Mouse (Mus musculus) kidney, embryonic 15.5 days (tissue): ENCODE measurements at regions not wholly inside any gene's neighbourhood (a gene's known extent, or its start where the extent isn't known, plus 50 kb on each side); places are given as distances from the start of the nearest gene placed in this dataset.
A peak's percentile ranks its signal among the peaks of the same experiment; 100 is the strongest.

Experiments used
- ATAC-seq: fragments of 200-750 bp; cut with Nextera tagmentation; replicated peaks from 2 replicates; pipeline ENCODE4 v1.8.0; 2017; ENCODE audit warnings: moderate TSS enrichment; ENCODE audit not compliant: low FRiP score
- H3K27ac ChIP-seq: fragments of 300-500 bp; sonication (generic); 2 replicates; pipeline ENCODE4 v1.5.1; 2015; ENCODE audit warnings: mild to moderate bottlenecking, inconsistent platforms
- H3K27me3 ChIP-seq: fragments of 300-500 bp; sonication (generic); 2 replicates; pipeline ENCODE4 v1.6.1; 2015; ENCODE audit warnings: inconsistent platforms
- H3K36me3 ChIP-seq: fragments of 300-500 bp; sonication (generic); 2 replicates; pipeline ENCODE4 v1.6.1; 2015; ENCODE audit warnings: inconsistent platforms
- H3K4me1 ChIP-seq: fragments of 300-500 bp; sonication (generic); 2 replicates; pipeline ENCODE4 v1.6.1; 2015; ENCODE audit warnings: inconsistent platforms
- H3K4me2 ChIP-seq: fragments of 300-500 bp; sonication (generic); 2 replicates; pipeline ENCODE4 v1.6.1; 2015; ENCODE audit warnings: moderate library complexity, mild to moderate bottlenecking, inconsistent platforms
- H3K4me3 ChIP-seq: fragments of 300-500 bp; sonication (generic); replicated peaks from 2 replicates; pipeline ENCODE4 v1.5.1; 2015; ENCODE audit warnings: mild to moderate bottlenecking, inconsistent platforms
- H3K9ac ChIP-seq: fragments of 300-500 bp; sonication (generic); 2 replicates; pipeline ENCODE4 v1.6.1; 2015; ENCODE audit warnings: mild to moderate bottlenecking, inconsistent platforms
- H3K9me3 ChIP-seq: fragments of 300-500 bp; sonication (generic); replicated peaks from 2 replicates; pipeline ENCODE4 v1.6.1; 2016; ENCODE audit warnings: inconsistent platforms
- WGBS: fragments of 180-500 bp; shearing (Covaris S2); methylation state at CpG from one replicate; pipeline ENCODE4 v1.1.7; 2015; ENCODE audit warnings: mixed read lengths; 5-methylcytosine and 5-hydroxymethylcytosine counted together

- no peak overlapping the region for H3K9ac ChIP-seq
- no peak overlapping the region for H3K27ac ChIP-seq
- H3K9me3 ChIP-seq, result no peaks in the 10 kb centered on the region
- no peak for ATAC-seq
- no peaks in the 10 kb centered on the region for H3K36me3 ChIP-seq
- no peak overlapping the region for H3K4me2 ChIP-seq
- peaks cover 11% of the 10 kb centered on the region; the same call in 1 of the 2 replicates for H3K27me3 ChIP-seq
- H3K4me3 ChIP-seq, result no peak overlapping the region
- peaks cover 10% of the 10 kb centered on the region for H3K4me1 ChIP-seq
- WGBS, result 90% methylated on average over 11 of the region's 11 CpGs
Observed at GRCm38 (mm10) chr5:118367047-118367446, 122.0 kb downstream of the 2410131K14Rik start.

- Histone ChIP-seq H3K9me3 (no peaks in the 10 kb centered on the region), H3K9ac (no peak overlapping the region), H3K27ac (no peak overlapping the region), H3K27me3 (peaks cover 27% of the 10 kb centered on the region), H3K4me1 (peaks cover 44% of the 10 kb centered on the region), H3K4me2 (peak overlapping the region; percentile 40), H3K36me3 (no peaks in the 10 kb centered on the region), H3K4me3 (peak overlapping the region; percentile 2; the same call in 1 of the 2 replicates)
- WGBS, result 11% methylated on average over 13 of the region's 13 CpGs
- no peak for ATAC-seq
Observed at GRCm38 (mm10) chr5:118373581-118373981, 128.6 kb downstream of the 2410131K14Rik start.

- WGBS, result 62% methylated on average over 2 of the region's 2 CpGs
- Histone ChIP-seq H3K4me2 (no peak overlapping the region), H3K36me3 (no peaks in the 10 kb centered on the region), H3K4me1 (peaks cover 56% of the 10 kb centered on the region), H3K27ac (no peak overlapping the region), H3K9ac (no peak overlapping the region), H3K4me3 (no peak overlapping the region), H3K27me3 (peaks cover 33% of the 10 kb centered on the region), H3K9me3 (no peaks in the 10 kb centered on the region)
- ATAC-seq, result no peak
Observed at GRCm38 (mm10) chr5:118374968-118375367, 129.9 kb downstream of the 2410131K14Rik start.

GRCm38 (mm10) chr5:118375916-118376315 lies 130.9 kb downstream of the 2410131K14Rik start:
- ATAC-seq, result no peak
- WGBS, result 55% methylated on average over 5 of the region's 5 CpGs
- H3K4me3 ChIP-seq, result no peak overlapping the region
- peaks cover 33% of the 10 kb centered on the region for H3K27me3 ChIP-seq
- no peak overlapping the region for H3K4me2 ChIP-seq
- H3K4me1 ChIP-seq, result peaks cover 63% of the 10 kb centered on the region
- no peaks in the 10 kb centered on the region for H3K36me3 ChIP-seq
- no peak overlapping the region for H3K27ac ChIP-seq
- H3K9ac ChIP-seq, result no peak overlapping the region
- no peaks in the 10 kb centered on the region for H3K9me3 ChIP-seq

- Histone ChIP-seq H3K4me2 (no peak overlapping the region), H3K4me1 (peaks cover 69% of the 10 kb centered on the region), H3K27me3 (peaks cover 32% of the 10 kb centered on the region), H3K9me3 (no peaks in the 10 kb centered on the region), H3K36me3 (no peaks in the 10 kb centered on the region), H3K9ac (no peak overlapping the region), H3K27ac (no peak overlapping the region), H3K4me3 (no peak overlapping the region)
- no peak for ATAC-seq
- WGBS, result 65% methylated on average over 5 of the region's 5 CpGs
Observed at GRCm38 (mm10) chr5:118376478-118376877, 131.5 kb downstream of the 2410131K14Rik start.

- Histone ChIP-seq H3K4me1 (peaks cover 73% of the 10 kb centered on the region), H3K27ac (no peak overlapping the region), H3K9me3 (no peaks in the 10 kb centered on the region), H3K27me3 (peaks cover 28% of the 10 kb centered on the region), H3K36me3 (no peaks in the 10 kb centered on the region), H3K4me2 (no peak overlapping the region), H3K9ac (no peak overlapping the region), H3K4me3 (no peak overlapping the region)
- no peak for ATAC-seq
- 38% methylated on average over 8 of the region's 8 CpGs for WGBS
Observed at GRCm38 (mm10) chr5:118377402-118377848, 132.4 kb downstream of the 2410131K14Rik start.

- H3K4me2 ChIP-seq, result peak overlapping the region; percentile 75; the same call in 1 of the 2 replicates
- H3K27me3 ChIP-seq, result peaks cover 28% of the 10 kb centered on the region
- WGBS, result 51% methylated on average over 24 of the region's 24 CpGs
- no peaks in the 10 kb centered on the region for H3K9me3 ChIP-seq
- H3K9ac ChIP-seq, result no peak overlapping the region
- no peaks in the 10 kb centered on the region for H3K36me3 ChIP-seq
- ATAC-seq, result no peak
- peaks cover 64% of the 10 kb centered on the region for H3K4me1 ChIP-seq
- H3K4me3 ChIP-seq, result no peak overlapping the region
- no peak overlapping the region for H3K27ac ChIP-seq
Observed at GRCm38 (mm10) chr5:118379245-118380051, 134.4 kb downstream of the 2410131K14Rik start.

GRCm38 (mm10) chr5:118380052-118380421 lies 135.0 kb downstream of the 2410131K14Rik start:
- no peak for ATAC-seq
- Histone ChIP-seq H3K4me2 (peak overlapping the region; percentile 75), H3K9me3 (no peaks in the 10 kb centered on the region), H3K4me3 (peak overlapping the region; percentile 47), H3K9ac (no peak overlapping the region), H3K27me3 (peaks cover 25% of the 10 kb centered on the region), H3K4me1 (peaks cover 61% of the 10 kb centered on the region), H3K27ac (peak overlapping the region; percentile 82), H3K36me3 (no peaks in the 10 kb centered on the region)
- 17% methylated on average over 5 of the region's 5 CpGs for WGBS

- Histone ChIP-seq H3K9me3 (no peaks in the 10 kb centered on the region), H3K36me3 (no peaks in the 10 kb centered on the region), H3K4me1 (peaks cover 55% of the 10 kb centered on the region), H3K4me3 (peak overlapping the region; percentile 47), H3K9ac (peak overlapping the region; percentile 50; the same call in 1 of the 2 replicates), H3K4me2 (peak overlapping the region; percentile 75), H3K27me3 (peaks cover 25% of the 10 kb centered on the region), H3K27ac (peak overlapping the region; percentile 82)
- WGBS, result under 1% methylated on average over 39 of the region's 45 CpGs
- ATAC-seq, result peak; percentile 72
Observed at GRCm38 (mm10) chr5:118380422-118381293, 135.6 kb downstream of the 2410131K14Rik start.

GRCm38 (mm10) chr5:118381294-118381675 lies 136.3 kb downstream of the 2410131K14Rik start:
- H3K27me3 ChIP-seq, result peaks cover 20% of the 10 kb centered on the region
- peak overlapping the region; percentile 50 for H3K9ac ChIP-seq
- peak overlapping the region; percentile 75 for H3K4me2 ChIP-seq
- H3K27ac ChIP-seq, result peak overlapping the region; percentile 82
- ATAC-seq, result peak; percentile 70
- peak overlapping the region; percentile 47 for H3K4me3 ChIP-seq
- H3K9me3 ChIP-seq, result no peaks in the 10 kb centered on the region
- peaks cover 48% of the 10 kb centered on the region for H3K4me1 ChIP-seq
- 0% methylated on average over 12 of the region's 12 CpGs for WGBS
- H3K36me3 ChIP-seq, result no peaks in the 10 kb centered on the region

GRCm38 (mm10) chr5:118386126-118386525 lies 141.1 kb downstream of the 2410131K14Rik start:
- no peak overlapping the region for H3K9ac ChIP-seq
- H3K4me3 ChIP-seq, result no peak overlapping the region
- WGBS, result 66% methylated on average over 4 of the region's 4 CpGs
- peaks cover 14% of the 10 kb centered on the region for H3K4me1 ChIP-seq
- peak overlapping the region; percentile 3; the same call in 1 of the 2 replicates for H3K27ac ChIP-seq
- H3K9me3 ChIP-seq, result peaks cover 9% of the 10 kb centered on the region
- no peak overlapping the region for H3K4me2 ChIP-seq
- H3K36me3 ChIP-seq, result no peaks in the 10 kb centered on the region
- peaks cover 15% of the 10 kb centered on the region for H3K27me3 ChIP-seq
- no peak for ATAC-seq

GRCm38 (mm10) chr5:118388419-118388818 lies 143.4 kb downstream of the 2410131K14Rik start:
- Histone ChIP-seq H3K4me1 (peaks cover 6% of the 10 kb centered on the region; the same call in 1 of the 2 replicates), H3K9me3 (peaks cover 9% of the 10 kb centered on the region), H3K27me3 (peaks cover 9% of the 10 kb centered on the region), H3K9ac (no peak overlapping the region), H3K36me3 (no peaks in the 10 kb centered on the region), H3K4me2 (no peak overlapping the region), H3K4me3 (no peak overlapping the region), H3K27ac (no peak overlapping the region)
- 88% methylated on average over 6 of the region's 6 CpGs for WGBS
- ATAC-seq, result no peak
